Mouse (Mus musculus): ENCODE data around the gene Itpk1. TPM values are rescaled to one million over a fixed set of nuclear protein-coding genes. Genes with fewer than 3 reads are reported as not detected.

Itpk1 gene
- total RNA-seq, 2 experiments from 2014 or later = 6.3 to 8.4 TPM

DNA sequence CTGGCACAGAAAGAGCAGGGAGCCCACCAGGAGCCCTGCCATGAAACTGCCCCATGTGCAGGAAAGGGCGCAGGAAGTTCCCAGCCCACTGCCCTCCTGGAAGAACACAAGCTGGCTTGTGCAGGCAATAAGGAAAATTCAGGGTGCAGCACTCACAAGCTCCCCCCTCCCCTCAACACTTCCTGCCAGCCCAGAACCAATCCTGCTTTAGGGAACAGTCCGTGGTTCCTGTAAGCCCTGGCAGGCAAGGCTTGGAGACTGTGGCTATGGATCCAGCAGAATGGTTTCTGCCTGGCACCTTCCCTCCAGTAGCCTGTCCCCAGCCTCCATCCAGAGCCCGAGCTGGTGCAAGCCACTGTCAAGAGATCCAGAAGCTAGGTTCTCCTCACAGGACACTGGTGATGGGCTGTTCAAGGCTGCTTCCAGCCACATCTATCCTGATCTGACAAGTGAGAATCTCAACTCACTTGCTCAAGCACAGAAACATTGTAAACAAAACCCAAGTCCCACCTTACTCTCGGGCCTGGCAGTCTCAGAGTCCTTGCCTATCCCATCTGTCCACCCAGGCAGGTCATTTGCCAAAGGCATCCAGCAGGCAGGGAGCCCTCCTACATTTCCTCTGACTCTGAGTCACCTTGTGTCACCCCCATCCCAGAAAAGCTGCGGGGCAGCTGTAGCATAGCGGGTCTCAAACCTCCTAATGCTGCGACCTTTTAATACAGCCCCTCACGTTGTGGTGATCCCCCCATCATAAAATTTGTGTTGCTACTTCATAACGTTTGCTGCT is 102.3 kb downstream of the Itpk1 start:
- intact Hi-C loops (cut with DNase I) = no loop called here
- no peak for DNase-seq

DNA sequence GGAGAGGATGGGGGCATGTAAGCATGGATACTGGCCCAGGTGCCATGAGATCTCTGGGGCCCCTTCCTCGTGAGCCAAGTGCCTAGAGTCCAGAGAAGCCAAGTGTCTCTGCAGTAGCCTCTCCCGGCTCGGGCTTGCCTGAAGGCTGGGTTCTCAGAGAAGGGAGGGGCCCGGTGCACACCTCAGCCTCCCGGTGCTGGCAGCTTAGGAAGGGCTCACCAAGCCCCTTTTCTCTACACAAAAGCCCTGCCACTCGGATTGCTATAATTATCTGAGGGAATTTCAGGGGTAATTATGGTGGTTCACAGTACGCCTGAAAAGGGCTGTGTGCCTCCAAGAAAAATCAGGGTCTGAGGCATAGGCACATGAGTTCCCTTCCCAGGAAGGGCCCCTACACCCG is 102.9 kb downstream of the Itpk1 start:
- intact Hi-C loops (cut with DNase I) = no loop called here
- DNase-seq = no peak

DNA sequence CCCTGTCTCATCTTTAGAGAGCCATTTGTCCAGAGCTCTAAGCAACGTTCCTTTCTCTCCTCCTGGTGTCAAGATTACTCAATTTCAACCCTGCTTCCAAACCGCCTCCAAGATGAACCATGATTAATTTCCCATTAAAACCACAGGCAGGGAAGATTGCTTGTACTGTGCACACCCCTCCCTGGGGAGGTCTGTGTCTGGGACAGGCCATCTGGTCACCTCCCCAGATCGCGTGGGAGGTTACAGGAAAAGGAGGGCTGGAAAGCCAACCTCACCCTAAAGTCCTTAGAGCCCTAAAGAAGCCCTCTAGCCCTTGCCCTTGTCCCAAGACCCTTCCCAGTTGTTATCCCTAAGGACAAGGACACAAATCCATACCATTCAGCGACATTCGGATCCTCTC is 104.4 kb downstream of the Itpk1 start:
- intact Hi-C loops (cut with DNase I) = no loop called here
- no peak for DNase-seq

DNA sequence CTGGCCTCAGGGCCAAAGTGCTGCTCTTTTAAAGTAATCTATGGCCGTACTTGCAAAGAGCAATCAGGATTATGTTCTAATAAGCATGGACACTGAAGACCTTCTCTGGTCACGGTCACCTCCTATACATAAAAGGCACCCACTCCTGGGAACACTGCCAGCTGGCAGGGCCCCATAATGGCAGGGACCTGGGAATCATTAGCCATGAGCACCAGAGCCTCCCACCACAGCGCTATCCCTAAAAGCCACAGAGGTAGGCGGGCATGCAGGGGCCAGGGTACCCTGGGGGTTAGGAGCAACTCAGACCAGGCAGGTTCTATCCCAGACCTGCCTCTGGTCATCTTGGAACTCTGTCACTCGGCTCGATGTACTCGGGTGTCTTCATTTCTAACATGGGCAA is 104.9 kb downstream of the Itpk1 start:
- intact Hi-C loops (cut with DNase I) = loop anchor here (5.0 kb wide), 1 partner anchor 78 kb away; no protein-coding TSS in a partner anchor
- no peak for DNase-seq

DNA sequence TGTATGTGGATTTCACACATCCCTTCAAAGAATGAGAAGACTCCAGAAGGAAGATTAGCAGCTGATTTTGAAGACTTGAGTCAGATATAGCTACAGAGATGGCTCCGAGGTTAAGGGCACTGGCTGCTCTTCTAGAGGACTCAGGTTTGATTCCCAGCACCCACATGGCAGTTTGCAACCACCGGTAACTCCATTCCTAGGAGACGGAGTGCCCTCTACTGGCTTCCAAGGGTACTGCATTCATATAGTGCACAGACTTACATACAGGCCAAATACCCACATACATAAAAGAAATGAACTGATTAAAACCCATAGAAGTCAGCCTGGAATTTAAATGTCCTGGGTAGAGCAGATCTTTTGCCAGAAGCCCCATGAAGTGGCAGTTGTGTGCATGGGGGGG is 106.2 kb downstream of the Itpk1 start:
- DNase-seq = no peak
- intact Hi-C loops (cut with DNase I) = loop anchor here (5.0 kb wide), 1 partner anchor 79 kb away; no protein-coding TSS in a partner anchor

DNA sequence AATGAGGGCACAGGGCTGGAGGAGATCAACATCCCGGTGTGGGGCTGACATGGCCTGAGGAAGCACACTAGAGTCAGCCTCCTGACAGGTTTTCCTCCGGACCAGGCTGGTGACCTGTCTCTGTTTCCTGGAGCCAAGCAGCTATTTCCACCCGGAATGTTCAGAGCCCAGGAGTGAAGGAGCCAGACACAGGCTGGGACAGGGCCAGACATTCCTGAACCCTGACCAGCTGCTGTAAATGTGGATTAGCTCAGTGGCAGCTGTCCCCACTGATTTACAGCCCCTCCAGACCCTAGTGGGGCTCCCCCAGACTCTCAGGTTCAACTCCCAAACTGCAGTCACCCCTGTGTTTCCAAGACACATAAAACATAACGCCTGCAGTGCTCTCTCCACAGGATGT is 107.3 kb downstream of the Itpk1 start:
- DNase-seq = peak; percentile 41 to 42
- intact Hi-C loops (cut with DNase I) = loop anchor here (5.0 kb wide), 1 partner anchor 80 kb away; no protein-coding TSS in a partner anchor

DNA sequence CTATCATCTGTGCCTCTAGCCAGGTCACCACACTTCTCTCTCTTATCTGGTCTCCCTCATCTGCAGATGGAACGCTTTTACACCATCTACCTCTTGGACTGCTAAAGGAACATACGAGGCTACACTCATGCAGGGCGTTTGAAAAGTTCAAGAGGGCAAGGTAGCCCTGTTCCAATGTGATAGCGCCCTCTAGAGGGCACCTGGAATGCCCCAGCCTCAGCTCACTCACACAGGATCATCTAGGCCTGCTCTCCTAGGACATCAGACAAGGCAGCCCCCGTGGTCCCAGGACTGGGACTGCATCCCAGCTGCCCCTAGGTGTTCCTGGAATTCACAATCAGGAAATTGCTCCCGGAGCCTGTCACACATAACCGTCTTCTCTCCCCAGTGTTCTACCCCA is 108.3 kb downstream of the Itpk1 start:
- no peak for DNase-seq
- intact Hi-C loops (cut with DNase I) = loop anchor here (5.0 kb wide), 1 partner anchor 81 kb away; no protein-coding TSS in a partner anchor

DNA sequence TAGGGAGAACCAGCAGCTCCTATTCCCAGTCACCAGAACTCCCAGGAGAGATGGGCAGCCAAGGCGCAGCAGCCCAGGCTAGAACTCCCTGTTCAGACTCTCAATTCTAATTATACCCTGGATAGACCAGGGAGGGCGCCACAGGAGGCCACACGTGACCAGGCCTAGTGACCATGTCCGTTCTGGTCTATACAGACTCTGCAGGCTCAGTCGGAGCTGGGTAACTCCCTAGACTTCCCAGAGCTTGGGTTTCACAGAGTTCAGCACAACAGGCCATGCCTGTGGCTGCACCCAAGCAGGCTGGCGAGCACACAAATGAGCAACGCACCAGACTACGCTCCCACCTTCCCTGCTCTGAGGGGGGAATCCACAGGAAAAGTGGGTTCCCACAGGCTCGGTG is 110.1 kb downstream of the Itpk1 start:
- no peak for DNase-seq
- intact Hi-C loops (cut with DNase I) = loop anchor here (5.0 kb wide), 1 partner anchor 83 kb away; no protein-coding TSS in a partner anchor

DNA sequence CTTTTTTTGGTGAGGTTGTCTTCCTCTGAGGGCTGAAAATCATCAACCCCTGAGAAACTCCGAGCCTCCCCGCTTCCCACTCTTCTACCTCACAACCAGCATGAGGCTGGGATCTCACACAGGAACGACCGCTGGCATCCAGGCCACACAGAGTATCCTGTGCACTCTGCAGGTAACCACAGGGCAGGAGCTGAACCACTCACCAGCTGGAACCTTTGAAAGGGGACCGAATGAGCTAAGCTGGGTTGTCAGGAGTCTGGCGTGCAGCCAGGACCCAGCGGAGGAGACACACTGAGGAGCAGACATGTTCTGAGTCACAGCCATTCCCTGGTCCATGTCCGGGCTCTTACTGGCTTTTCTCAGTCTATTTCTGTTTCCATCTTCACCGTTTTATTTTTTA is 111.0 kb downstream of the Itpk1 start:
- intact Hi-C loops (cut with DNase I) = no loop called here
- no peak for DNase-seq

DNA sequence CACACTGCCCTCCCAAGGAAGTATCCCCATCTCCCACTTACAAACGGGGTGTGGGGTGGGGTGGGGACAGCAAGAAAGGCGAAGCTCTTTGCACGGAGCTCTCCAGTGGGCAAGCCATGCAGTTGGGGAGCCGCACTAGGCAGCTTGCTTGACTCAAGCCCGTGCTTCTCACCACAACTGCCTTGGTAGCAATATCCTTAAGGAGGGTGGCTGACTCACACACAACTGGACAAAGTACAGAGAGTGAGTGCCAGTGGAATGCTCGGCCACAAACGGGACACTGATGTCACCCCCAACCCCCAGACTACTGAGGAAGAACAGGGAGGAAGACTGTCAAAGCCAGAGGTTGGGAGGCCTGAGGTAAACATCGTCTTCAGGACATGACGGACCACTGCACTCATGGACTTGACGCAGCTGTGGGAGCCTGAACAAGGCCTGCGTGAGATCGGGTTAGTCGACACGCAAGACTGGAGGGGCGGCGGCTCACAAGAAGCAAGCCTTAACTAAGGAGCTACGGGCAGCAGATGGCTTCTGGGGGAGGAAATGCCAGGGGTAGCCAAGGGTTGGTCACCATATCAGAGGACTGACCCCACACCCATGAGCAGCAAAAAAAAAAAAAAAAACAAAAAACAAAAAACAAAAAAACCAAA is 113.9 kb downstream of the Itpk1 start:
- intact Hi-C loops (cut with DNase I) = no loop called here

DNA sequence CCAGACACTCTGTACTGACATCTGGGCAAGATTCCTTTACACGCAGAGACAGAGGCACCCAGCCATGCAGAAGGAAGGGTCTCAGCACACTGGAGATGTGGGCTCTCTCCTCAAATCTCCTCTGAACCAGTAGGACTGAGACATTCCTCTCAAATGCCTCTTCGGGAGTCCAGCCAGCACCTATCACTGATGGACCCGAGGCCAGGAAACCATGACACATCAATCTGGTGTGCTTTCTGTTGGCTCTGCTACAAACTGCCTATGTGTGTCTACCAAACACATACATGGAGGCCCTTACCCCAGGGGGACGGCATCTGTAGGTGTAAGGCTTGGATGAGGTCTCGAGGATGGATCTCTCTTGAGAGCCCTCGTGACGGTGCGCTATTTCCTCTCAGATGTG is 117.6 kb downstream of the Itpk1 start:
- no peak for DNase-seq
- intact Hi-C loops (cut with DNase I) = no loop called here

More for the DNA sequence above, 113.9 kb downstream of the Itpk1 start:
- no peak for DNase-seq

DNA sequence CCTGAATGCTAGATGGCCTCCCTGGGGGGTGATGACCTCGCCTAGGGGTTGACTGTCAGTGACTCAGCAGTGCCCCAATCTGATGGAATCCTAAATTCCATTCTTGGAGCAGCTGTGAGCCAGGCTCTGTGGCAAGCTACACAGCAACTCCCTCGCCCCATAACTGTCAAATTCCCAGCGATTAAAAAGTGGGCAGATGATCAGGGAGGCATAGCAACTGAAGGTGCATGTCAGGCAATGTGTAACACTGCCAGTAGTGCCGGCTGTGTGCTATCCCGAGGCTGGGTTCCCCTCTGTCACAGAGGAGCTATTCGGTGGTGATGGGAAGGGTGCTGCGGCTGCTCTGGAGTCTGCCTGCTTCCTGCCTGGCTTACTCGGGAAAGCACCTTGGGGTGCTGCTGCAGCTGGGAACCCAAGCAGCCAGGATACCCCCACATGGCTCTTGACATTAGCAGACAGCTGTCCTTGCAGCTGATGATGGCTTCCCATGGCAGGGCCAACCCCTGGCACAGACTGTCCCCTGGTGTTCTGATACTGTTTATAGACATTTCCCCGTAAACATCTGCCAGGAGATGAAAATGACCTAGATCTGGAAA is 118.3 kb downstream of the Itpk1 start:
- DNase-seq = peak; percentile 42 to 45
- intact Hi-C loops (cut with DNase I) = no loop called here

DNA sequence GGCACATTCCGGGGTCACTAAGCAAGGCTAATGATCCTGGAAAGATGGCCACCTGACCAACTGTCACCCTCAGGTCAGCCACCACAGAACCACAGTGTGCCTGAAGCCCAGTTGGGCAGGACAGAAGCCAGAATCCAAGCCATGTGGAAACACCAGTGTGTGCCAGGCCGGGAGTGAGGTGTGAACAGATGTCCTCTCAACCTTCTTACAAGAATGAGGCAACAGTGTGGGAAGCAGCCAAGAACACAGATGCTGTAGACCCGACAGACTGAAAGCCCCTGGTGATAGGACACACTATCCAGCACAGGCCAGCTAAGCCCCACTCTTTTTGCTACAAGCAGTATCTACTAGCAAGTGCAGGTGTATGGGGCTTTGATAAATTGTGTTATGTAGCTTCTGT is 119.3 kb downstream of the Itpk1 start:
- DNase-seq = peak in 1 of 2 experiments; percentile 62

DNA sequence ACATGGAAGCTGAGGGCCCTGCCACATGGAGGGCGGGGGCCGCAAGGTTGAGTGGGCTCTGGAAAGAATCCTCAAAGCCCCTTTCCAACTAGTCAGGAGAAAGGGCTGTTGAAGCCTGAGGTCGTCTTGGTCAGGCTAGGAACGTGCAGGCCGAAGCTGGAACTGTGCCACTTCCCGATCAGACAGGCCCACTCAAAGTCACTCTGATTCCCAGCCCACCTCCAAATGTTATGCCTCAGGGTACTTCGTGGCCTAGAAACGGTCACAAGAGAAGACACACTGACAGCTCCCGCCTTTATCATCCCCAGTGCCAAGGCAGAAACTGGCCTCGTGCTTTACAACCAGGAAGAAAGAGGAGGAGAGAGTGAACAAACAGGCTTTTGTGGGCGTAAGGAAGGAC is 122.3 kb downstream of the Itpk1 start:
- no peak for DNase-seq
- intact Hi-C loops (cut with DNase I) = no loop called here

More for the DNA sequence above, 119.3 kb downstream of the Itpk1 start:
- intact Hi-C loops (cut with DNase I) = no loop called here

DNA sequence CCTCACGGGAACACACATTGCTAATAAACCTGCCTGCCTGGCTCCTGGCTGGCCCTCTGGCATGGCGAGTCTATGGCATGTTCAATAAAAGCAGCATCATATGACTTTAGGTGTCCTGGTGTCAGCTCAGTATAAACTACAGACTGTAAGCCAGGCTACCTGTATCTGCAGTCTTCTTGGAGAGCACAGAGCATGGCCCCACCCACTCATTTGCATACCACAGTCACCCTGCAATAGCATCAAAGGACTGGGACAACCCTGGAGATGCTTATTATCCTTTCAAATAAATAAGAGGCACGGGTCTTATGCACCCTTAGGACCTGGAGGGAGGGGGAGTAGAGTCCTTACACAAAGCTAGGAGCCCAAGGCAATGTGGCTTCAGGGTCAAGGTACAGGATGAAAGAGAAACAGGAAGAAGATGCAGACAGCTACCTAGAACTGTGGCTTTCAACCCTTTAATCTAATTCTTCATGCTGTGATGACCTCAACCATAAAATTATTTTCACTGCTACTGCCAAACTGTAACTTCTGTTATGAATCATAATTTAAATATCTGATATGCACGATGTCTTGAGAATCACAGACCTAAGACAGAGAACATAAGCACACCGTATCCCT is 123.0 kb downstream of the Itpk1 start:
- intact Hi-C loops (cut with DNase I) = no loop called here
- no peak for DNase-seq

DNA sequence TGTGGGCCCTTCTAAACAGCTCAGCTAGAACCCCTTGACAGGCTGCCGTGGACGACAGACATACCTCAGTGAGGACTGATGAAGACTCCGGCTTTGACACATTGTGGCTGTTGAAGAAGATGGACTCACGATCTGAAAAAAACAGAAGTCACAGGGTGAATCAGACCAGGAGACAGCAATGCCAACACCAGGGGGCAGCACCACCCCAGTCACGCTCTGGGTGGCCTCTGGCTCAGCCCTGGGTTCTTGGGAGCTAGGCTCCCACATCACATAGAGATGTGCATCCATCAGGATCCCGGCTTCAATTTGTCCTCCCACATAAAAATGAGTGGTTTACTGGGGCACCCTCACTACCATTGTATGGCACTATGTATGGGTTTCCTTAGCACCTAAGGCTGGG is 125.7 kb downstream of the Itpk1 start:
- DNase-seq = peak; percentile 70 to 74

DNA sequence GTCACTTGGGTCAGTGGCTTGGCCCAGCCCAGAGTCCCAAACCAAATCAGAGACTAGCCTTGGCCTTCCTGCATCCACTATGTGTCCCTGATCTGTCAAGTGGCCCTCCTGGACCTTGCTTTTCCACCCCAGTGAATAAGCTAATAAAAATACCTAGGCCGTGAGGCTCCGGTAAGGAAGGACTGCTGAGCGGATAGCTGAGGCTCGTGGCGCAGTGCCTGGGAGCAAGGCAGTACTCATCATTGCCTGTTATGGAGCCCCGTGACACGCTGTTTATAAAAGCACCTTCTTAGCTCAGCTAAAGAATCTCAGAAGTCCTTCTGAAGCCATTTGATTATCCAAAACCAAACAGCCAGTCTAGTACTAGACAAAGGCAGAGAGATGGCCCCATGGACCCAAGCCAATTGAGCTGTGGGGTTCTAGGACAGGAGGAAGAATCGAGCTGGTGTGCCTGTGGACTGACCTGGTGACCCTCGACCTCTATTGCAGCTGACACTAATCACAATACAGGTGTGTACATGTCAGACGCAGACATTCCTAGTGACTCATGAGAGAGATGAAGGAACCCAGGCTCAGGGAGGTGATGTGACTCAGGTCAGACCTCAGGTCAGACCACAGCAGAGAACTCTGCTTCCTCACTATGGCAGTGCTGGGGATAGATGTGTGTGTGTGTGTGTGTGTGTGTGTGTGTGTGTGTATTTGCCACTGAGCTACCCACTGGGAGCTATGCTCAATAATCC is 127.9 kb downstream of the Itpk1 start:
- no peak for DNase-seq
- intact Hi-C loops (cut with DNase I) = no loop called here

More for the DNA sequence above, 125.7 kb downstream of the Itpk1 start:
- intact Hi-C loops (cut with DNase I) = loop anchor here (2.0 kb wide), 1 partner anchor 128 kb away; no protein-coding TSS in a partner anchor

DNA sequence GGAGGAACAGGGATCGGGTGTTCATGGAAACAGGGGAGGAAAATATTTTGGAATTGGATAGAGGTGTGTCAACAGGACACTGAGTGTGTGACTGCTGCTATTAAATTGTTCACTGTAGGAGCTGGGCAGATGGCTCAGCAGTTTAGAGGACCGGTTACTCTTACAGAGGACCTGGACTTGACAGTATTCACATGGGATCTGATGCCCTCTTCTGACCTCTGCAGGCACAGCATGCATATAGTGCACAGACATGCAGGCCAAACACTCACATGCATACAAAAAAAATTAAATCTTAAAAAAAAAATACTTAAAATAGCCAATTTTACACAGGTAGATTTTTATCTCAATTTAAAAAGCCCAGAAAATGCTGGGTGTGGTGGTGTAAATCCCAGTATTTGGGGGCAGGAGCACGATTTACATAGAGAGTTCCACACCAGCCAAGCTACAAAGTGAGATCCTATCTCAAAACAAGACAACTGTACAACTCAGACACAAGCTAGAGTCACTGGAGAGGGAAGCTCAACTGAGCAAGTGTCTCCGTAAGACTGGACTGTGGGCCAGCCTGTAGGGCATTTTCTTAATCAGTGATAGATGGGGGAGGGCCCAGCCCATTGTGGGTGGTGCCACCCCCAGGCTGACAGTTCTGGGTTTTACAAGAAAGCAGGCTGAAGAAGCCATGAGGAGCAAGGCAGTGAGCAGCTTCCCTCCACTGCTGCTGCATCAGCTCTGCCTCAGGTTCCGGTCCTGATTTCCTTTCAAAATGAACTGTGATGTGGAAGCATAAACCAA is 129.0 kb downstream of the Itpk1 start:
- no peak for DNase-seq
- intact Hi-C loops (cut with DNase I) = no loop called here

DNA sequence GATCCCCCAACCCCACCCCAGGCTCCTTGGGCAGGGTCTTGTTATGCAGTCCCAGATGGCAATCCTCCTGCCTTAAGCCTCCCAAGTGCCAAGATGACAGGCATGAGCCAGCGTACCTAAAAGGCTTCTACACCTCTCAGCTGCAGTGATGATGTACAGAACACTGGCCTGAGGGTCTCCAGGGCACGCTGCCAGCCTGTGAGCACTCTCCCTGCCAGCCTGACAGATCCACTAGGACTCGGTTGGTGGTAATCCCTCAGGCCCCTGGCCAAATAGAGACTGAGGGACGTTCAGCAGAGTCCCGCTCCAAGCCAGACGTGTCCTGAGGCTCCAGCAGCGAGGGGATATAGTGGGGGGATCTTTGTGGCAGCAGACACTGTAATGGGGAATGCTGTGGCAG is 131.7 kb downstream of the Itpk1 start:
- intact Hi-C loops (cut with DNase I) = no loop called here
- no peak for DNase-seq

Measured in gastrocnemius, postnatal 36 days (tissue).